Comparison of ENCODE assay signal across 17 mouse cellular contexts in the genomic region with DNA sequence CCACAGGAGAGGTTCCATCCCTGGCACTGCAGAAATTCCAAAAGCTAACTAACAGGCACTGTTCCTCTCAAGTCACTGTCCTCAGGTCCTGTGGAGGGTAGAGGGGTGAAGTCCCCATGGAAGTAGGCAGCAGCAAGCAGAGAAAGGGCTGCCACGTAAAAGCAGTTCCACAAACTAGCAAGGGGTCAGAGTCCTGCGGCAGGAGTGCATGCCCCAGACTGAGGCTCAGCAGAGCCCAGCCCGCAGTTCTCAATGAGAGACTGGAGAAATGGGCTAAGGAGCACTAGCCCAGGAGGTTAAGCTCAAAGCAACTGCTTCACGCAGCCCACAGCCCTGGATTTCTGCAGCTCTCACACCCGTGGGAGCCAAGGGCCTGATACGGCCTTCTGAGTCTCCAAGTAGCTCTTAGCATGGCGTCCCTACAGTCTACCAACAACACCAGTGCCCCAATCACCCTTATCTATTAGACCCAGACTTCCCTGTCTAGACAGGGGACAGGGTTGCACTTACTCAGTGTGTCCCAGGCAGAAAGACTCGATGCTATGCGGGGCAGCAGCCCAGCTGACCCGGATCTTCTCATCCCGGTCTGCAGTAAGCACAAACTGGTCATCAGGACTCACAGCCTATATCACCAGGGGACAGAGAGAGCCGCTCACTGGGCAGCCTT. TPM values are rescaled to one million over a fixed set of nuclear protein-coding genes. Genes with fewer than 3 reads are reported as not detected.
DNase-seq lines count a peak whose midpoint lies in the region; ATAC-seq and TF ChIP-seq lines count a peak whose summit lies in the region.
"Had no signal": no experiment of that assay in that cellular context is flagged by ENCODE, and none has a peak within 500 bp of the region (broad histone marks: within the 10 kb centered on the region; RNA-seq: fewer than 3 reads in every experiment).

No protein-coding gene starts in this region.

- peaks cover 29% of the 10 kb centered on the region for H3K4me1 ChIP-seq in kidney, adult 2 months (ENCODE audit: control insufficient read depth, insufficient read depth, low read length)
- peaks cover 28% of the 10 kb centered on the region for H3K4me1 ChIP-seq in kidney, embryonic 15.5 days
- peaks cover 41% of the 10 kb centered on the region for H3K4me1 ChIP-seq in liver, embryonic 13.5 days (replicated peaks)

- no peaks in the 10 kb centered on the region for H3K27me3 ChIP-seq in kidney, adult 2 months (replicated peaks; ENCODE audit: control insufficient read depth, insufficient read depth, low read length)
- no peaks in the 10 kb centered on the region for H3K27me3 ChIP-seq in kidney, embryonic 15.5 days
- no peaks in the 10 kb centered on the region for H3K27me3 ChIP-seq in liver, embryonic 13.5 days

- WGBS in kidney, adult 2 months: 76% methylated on average over 12 of the region's 12 CpGs
- 93% methylated on average over 12 of the region's 12 CpGs for WGBS in kidney, embryonic 15.5 days
- WGBS in liver, embryonic 13.5 days (ENCODE audit: insufficient replicate concordance): 39% methylated on average over 12 of the region's 12 CpGs

- no peak for TF ChIP-seq CTCF in kidney, adult 2 months (conservative IDR thresholded peaks at IDR 0.05; ENCODE audit: insufficient read depth, insufficient read length, low read depth, low read length)

- no peaks in the 10 kb centered on the region for H3K9me3 ChIP-seq in kidney, embryonic 15.5 days (replicated peaks)
- no peaks in the 10 kb centered on the region for H3K9me3 ChIP-seq in liver, embryonic 13.5 days (replicated peaks)

- H3K4me3 ChIP-seq in kidney, adult 2 months (ENCODE audit: insufficient read depth, low read depth, low read length): no peak overlapping the region
- H3K4me3 ChIP-seq in kidney, embryonic 15.5 days (replicated peaks): no peak overlapping the region
- H3K4me3 ChIP-seq in liver, embryonic 13.5 days (replicated peaks): no peak overlapping the region

- DNase-seq in kidney, adult 2 months: peak; percentile 69
- peak; percentile 60 for DNase-seq in kidney, adult 9 months
- peak; percentile 49 for DNase-seq in liver, embryonic 13.5 days
- DNase-seq in thymus, postnatal 25 days: no peak
- no peak for DNase-seq in cerebellum, postnatal 25 days
- DNase-seq: B cell, adult 2 months; cerebellum, postnatal 10 days; heart, postnatal 36 days; lung, postnatal 10 days; right cerebral cortex, postnatal 25 days; thymus, postnatal 36 days had no signal

- no peak overlapping the region for H3K27ac ChIP-seq in kidney, adult 2 months (ENCODE audit: insufficient read depth, low read depth, low read length)
- H3K27ac ChIP-seq in kidney, embryonic 15.5 days: no peak overlapping the region
- peak overlapping the region; percentile 58 for H3K27ac ChIP-seq in liver, embryonic 13.5 days
- H3K27ac ChIP-seq: hindbrain, postnatal 0 days; stomach, postnatal 0 days had no signal

- no peak for TF ChIP-seq POLR2A in kidney, adult 2 months (IDR thresholded peaks at IDR 0.05; ENCODE audit: low read depth, low read length)

- H3K36me3 ChIP-seq in kidney, adult 2 months (ENCODE audit: control insufficient read depth, insufficient read depth, low read length): no peaks in the 10 kb centered on the region
- peaks cover 93% of the 10 kb centered on the region for H3K36me3 ChIP-seq in kidney, embryonic 15.5 days
- peaks cover 98% of the 10 kb centered on the region for H3K36me3 ChIP-seq in liver, embryonic 13.5 days

- ATAC-seq in kidney, embryonic 15.5 days (replicated peaks; ENCODE audit: low FRiP score): no peak
- ATAC-seq in liver, embryonic 13.5 days (ENCODE audit: low read depth): peak; percentile 93
- no peak for ATAC-seq in activated CD4-positive, CD25-positive, alpha-beta regulatory T cell, adult 4 months
- ATAC-seq: forebrain, embryonic 14.5 days; hindbrain, postnatal 0 days had no signal

- H3K4me2 ChIP-seq in kidney, embryonic 15.5 days: no peak overlapping the region
- H3K4me2 ChIP-seq in liver, embryonic 13.5 days: peak overlapping the region; percentile 30; the same call in 1 of the 2 replicates
- H3K4me2 ChIP-seq: heart, embryonic 11.5 days had no signal

- H3K9ac ChIP-seq in kidney, embryonic 15.5 days: no peak overlapping the region
- H3K9ac ChIP-seq in liver, embryonic 13.5 days: peak overlapping the region; percentile 43

RNA-seq across cellular contexts. Expression of a gene that starts 17.4 kb away (rescaled TPM):
- 28.3 and 29.6 TPM in 2 replicates for polyA plus RNA-seq in kidney, adult 2 months (2012; rRNA removed)
- 46.5 and 49.6 TPM in 2 replicates for polyA plus RNA-seq in kidney, embryonic 15.5 days (2015; fragmentation: Nextera tagmentation; extraction: Ambion mirVana)
- polyA plus RNA-seq in liver, embryonic 13.5 days (2015; fragmentation: Nextera tagmentation; extraction: Ambion mirVana): 36.9 and 39.4 TPM in 2 replicates
- polyA plus RNA-seq in activated CD4-positive, CD25-positive, alpha-beta regulatory T cell, adult 4 months (2017; shearing (Covaris generic)): 10 to 100 TPM; 14.4 to 16.2 TPM

RNA-seq across cellular contexts. Expression of a gene that starts 17.5 kb away (rescaled TPM):
- 387 and 475 TPM in 2 replicates for polyA plus RNA-seq in kidney, adult 2 months (2012; rRNA removed)
- 261 TPM in 2 replicates for polyA plus RNA-seq in kidney, embryonic 15.5 days (2015; fragmentation: Nextera tagmentation; extraction: Ambion mirVana)
- polyA plus RNA-seq in liver, embryonic 13.5 days (2015; fragmentation: Nextera tagmentation; extraction: Ambion mirVana): 163 and 179 TPM in 2 replicates
- polyA plus RNA-seq in activated CD4-positive, CD25-positive, alpha-beta regulatory T cell, adult 4 months (2017; shearing (Covaris generic)): 100 to 1,000 TPM; 248 to 290 TPM

Comparison
In these comparisons a context has a peak if more than half of its experiments do, and no peak if none do; other contexts are left out.
1. DNase-seq: peak in kidney, adult 2 months (single experiment), kidney, adult 9 months (single experiment) and liver, embryonic 13.5 days (single experiment); none in thymus, postnatal 25 days (single experiment) and cerebellum, postnatal 25 days (0 of 2).